Mouse (Mus musculus) left cerebral cortex, adult 9 months (tissue): ENCODE data around the gene Dennd5a.

ENCODE experiments used
- DNase-seq, 2 experiments: peaks; one replicate each; pipeline ENCODE4 v3.0.0; 2022; ENCODE audit warnings: low spot score in 2 of 2

Gene Dennd5a

GRCm38 (mm10) chr7:109963707-109964106 is 3.4 kb upstream of the Dennd5a start:
- DNase-seq, result no peak

DNA sequence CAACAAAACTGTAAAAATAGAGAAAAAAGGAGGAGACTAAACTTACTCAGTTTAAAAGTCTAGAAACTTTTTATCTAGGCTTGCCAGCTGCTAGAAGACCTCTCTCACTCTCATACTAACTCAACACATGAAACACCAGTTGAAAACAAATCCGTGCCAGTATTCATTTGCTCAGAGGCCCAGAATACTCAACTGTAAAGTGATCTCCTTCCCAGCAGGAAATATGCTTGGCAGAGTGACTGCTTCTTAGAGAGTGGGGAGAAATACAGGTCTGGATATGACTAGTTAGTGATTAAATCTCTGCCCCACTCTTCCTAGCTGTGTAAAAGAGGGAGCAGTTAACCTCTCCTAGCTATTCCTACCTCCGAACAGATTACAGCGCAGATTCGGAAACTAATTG is 2.3 kb upstream of the Dennd5a start:
- DNase-seq, result no peak

DNA sequence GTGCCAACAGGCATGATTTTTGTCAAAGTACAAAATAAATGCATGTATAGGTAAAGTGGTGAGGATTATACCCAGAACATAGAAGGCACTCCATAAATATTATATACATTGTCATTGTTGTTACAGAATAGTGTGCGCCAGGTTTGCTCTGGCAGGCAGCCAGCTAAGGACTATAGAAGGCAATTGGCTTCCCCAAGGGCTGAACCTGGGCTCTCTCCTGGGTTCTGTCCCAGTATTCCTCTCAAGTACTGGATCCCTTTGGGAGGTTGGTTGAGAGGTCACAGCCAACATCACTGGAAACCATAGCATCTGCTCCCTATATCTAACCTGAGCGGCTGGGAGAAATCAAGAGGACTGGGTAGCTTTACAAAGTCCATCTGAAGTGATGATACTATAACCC is 1.3 kb upstream of the Dennd5a start:
- DNase-seq, result no peak

GRCm38 (mm10) chr7:109960613-109961154 is 414 bp upstream of the Dennd5a start:
- DNase-seq, result no peak

DNA sequence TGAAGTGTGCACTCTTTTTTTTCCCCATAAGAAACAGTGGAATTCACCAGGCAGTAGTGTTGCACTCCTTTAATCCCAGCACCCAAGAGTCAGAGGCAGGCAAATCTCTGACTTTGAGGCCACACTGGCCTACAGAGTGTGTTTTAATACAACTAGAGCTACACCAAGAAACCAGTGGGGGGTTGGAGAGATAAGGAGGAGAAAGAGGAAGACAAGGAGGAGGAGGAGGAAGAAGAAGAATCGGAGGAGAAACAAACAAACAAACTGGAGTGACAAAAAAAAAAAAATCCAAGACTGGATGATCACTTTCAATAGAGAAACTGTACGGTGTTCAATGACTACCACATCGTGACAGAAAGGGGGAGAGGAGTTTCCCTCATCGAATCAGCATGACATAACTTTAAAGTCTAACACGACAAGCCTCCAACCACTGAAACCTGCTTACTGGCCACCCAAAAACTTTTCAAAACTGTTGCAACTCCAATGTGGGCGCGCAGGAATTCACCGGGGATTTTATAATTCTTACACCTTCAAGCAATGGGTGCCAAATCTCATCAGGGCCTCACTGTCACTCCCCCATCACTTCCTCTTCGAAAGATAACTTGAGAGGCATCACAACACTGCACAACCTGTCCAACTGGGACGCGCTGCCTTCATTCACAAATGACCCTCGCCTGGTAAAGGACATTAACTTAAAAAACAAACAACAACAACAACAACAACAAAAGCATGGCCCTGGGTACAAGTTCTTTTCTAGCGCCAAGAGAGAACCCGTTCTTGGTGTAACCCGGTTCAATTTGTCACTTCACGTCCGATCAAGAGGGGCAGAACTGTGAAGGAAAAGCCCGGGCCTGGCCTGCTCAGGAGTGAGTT is 1.2 kb downstream of the Dennd5a start:
- DNase-seq, result no peak

DNA sequence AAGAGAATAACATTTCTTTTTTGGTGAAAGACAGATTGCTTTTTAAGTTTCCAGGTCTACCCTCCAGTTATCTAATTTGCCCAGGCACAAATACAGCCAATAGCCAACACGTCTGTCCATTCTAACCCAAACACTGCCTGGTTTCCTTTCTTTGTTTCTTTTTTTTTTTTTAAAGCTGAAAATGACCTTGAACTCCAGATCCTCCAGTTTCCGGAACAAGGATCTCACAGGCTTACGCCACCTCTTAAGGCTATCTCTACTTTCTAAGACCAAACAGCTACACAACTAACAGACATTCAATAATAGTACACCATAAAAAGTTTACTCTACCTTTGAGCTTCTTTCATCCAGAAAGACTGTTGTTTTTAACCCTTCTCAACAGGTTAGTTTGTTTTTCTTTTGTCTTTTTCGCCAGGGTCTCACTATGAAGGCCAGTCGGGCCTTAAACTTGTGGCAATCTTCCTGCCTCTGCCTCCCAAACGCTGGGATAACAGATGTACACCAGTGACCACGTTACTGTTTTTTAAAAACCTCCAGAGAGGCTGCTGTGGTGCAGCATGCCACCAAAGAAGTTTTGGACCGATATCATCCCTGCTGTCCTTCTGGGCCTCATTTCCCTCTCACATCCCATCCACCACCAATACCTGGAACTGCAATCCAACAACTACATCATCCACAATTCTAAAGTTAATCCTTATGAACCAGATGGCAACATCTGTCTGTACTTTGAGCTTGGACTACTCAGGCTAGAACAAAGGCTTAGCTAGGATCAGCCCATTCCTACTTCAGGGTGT is 2.1 kb downstream of the Dennd5a start:
- DNase-seq, result no peak

DNA sequence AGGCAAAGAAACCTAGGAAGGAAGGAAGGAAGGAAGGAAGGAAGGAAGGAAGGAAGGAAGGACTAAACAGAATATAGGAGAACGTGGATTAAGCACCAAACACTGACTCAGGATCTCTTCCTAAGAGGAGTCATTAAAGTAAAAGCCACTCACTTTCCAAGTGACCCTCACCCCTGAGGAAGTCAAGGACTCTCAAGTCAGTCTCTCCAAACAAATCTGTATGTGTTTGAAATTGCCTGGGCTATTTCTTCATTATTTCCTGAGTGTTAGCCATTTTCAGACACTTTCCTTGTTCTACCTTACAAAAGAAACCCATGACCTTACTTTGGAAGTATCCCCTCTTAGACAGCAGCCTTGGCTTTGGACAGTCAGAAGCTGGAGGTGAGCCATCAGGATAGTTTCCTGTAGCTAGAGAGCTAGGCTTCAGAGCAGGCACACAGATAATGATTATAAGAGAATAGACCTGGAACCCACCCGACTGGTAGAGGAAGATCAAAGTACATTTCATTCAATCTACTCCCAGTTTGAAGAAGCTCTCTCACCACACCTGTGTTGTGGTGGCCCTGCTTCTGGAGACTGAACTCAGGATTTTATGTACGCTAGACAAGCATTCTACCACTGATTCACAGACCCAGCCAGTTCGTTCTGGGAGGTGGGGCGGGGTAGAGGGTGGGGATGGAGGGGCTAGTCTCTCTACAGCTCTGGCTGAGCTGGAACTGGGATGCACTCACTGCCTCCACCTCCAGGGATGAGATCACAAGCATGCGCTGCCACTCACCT is 5.5 kb downstream of the Dennd5a start:
- DNase-seq, result no peak

DNA sequence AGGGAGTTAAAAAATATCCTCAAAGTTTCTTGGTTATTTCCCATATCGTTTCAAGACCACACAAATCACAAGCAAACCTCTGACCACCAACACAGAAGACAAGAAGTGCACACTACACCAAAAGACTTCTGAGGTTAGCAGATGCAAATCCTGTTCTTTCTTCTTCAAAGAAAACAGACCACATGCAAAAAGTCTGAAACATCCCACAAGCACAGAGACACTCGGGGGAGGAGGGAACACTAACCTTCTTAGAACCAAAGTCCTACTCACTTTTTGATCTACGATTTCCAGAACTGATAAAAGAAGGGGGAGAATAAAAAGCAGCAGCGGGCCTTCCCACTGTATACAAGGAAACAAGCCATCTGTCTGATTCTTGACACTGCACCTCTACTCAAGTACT is 9.0 kb downstream of the Dennd5a start:
- DNase-seq, result no peak

DNA sequence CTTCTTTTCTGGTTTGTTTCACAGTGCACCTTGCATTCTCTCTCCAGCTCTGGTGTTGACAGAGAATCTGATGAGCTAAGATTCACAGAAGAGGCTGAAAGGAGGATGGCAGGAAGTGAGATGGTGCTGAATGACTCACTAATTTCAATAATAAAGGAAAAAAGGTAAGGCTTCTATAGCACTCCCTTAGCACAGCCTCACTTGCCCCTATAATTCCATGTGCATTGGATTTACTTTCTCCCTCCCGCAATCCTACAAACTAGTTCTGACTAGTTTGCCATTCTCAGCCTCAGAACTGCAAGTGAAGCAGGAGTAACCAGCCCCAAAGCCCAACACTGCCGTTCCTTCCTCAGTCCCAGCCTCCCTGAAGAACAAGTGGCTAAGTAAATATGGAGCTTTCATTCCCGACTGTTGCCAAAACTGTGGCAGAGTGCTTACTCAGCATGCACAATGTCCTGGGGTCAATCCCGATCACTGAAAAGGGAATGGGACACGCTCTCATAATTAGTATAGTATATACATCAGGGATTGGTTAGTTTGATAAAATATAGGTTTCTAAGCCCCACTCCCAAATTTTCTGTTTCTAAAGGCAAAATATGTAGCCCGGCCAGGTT is 15.7 kb downstream of the Dennd5a start:
- no peak for DNase-seq

DNA sequence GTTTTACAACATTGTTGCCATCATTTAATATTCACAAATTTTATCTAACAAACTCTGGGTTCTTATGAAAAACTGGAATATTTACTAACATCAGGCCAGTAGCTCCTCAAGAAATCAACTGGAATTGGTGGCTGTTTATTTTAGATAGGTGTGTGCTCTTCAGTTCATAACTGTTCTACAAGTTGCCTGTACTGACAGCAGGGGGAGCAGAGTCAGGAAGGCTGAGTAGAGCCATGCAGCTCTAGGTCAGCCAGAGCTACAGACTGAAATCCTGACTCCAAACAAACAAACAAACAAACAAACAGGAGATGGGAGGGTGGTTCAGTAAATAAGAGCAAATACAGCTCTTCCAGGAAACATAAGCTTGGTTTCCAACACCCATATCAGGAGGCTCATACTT is 30.6 kb downstream of the Dennd5a start:
- DNase-seq, result no peak

- DNase-seq, result peak in 1 of 2 experiments; percentile 34
Observed at GRCm38 (mm10) chr7:109928365-109928764, 31.9 kb downstream of the Dennd5a start.

DNA sequence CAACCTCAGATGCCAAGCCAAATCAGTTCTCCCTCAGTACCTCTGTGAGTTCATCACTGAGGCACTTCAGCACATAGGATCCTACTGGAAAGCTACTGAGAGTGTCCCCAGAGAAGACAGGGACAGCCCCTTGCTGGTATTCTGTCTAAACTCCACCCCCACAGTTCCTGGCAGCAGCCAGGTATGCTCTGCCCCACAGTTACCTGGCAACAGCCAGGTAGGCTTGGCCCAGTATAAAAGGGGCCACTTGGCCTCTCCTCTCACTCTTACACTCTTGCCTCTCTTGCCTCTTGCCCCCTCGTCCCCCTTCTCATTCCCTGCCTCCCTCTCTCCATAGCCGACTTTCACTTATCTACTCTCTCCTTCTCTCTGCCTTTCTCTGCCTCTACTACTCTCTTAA is 35.3 kb downstream of the Dennd5a start:
- DNase-seq, result no peak

GRCm38 (mm10) chr7:109922889-109923288 is 37.4 kb downstream of the Dennd5a start:
- DNase-seq, result no peak

GRCm38 (mm10) chr7:109906165-109906564 is 54.1 kb downstream of the Dennd5a start:
- no peak for DNase-seq

DNA sequence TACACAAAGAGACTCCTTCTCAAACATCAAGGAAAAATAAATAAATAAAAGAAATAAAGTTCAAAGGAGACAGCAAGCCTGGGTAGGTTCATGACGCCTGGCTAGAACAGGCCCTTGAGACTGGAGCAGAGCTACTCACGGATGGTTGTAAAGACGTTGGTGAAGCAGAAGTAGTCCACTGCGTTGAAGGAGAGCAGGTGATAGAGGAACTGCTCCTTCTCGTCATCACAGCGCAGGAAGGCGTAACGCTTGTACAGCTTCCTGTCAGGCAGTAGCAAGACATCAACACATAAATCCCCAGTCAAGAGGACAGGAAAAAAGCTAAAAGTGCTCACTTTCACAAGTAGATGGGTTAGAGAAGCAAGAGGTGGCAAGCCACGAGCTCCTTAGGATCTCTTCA is 59.3 kb downstream of the Dennd5a start:
- no peak for DNase-seq

GRCm38 (mm10) chr7:109898911-109899310 is 61.4 kb downstream of the Dennd5a start:
- no peak for DNase-seq

- DNase-seq, result peak in 1 of 2 experiments; percentile 82
Observed at GRCm38 (mm10) chr7:109892530-109892929, 67.7 kb downstream of the Dennd5a start.

GRCm38 (mm10) chr7:109891786-109892185 is 68.5 kb downstream of the Dennd5a start:
- DNase-seq, result no peak

DNA sequence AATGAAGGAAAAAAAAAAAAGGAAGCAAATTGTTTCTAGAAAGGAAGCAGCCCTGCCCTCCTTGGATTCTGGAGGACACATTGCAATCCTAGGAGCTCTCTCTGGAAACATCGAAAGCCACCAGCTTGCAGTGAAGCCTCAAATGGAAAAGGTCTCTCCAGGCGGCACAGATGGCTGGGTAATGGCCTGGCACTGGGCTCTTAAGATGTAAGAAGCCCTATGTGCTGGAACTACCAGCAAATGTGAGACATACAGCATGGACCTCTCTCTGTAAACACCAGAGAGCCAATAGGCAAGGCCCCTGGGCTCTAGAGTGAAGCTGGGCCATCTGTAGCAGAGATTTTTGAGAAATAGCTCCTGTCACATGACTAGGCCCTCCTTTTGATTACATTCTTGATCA is 70.0 kb downstream of the Dennd5a start:
- DNase-seq, result no peak

- DNase-seq, result no peak
Observed at GRCm38 (mm10) chr7:109889300-109889699, 71.0 kb downstream of the Dennd5a start.

GRCm38 (mm10) chr7:109886249-109886648 is 74.0 kb downstream of the Dennd5a start:
- no peak for DNase-seq
